Mouse (Mus musculus) heart, postnatal 0 days (tissue): ENCODE measurements around the gene Ppat. TPM values are rescaled to one million over a fixed set of nuclear protein-coding genes. Genes with fewer than 3 reads are reported as not detected.
A peak's percentile ranks its signal among the peaks of the same experiment; 100 is the strongest.
"Not testable (repeated sequence)": the region's sequence is repeated elsewhere in the genome, so short reads cannot be mapped to it uniquely, and the experiment has no call there.

ENCODE experiments used
- ATAC-seq: fragments of 200-750 bp; cut with Nextera tagmentation; 2 replicates; pipeline ENCODE4 v1.8.0; 2017; ENCODE audit warnings: low read depth, moderate number of reproducible peaks, moderate library complexity; ENCODE audit not compliant: insufficient read depth
- DNase-seq: peaks from one replicate; pipeline ENCODE4 v3.0.0-alpha.2; 2016; ENCODE audit warnings: low spot score
- H3K27ac ChIP-seq: fragments of 300-500 bp; sonication (generic); 2 replicates; pipeline ENCODE4 v1.5.1; 2014; ENCODE audit warnings: low read depth, mild to moderate bottlenecking
- H3K27me3 ChIP-seq: fragments of 300-500 bp; sonication (generic); 2 replicates; pipeline ENCODE4 v1.6.1; 2014; ENCODE audit warnings: low read length, mixed read lengths; ENCODE audit not compliant: control insufficient read depth, insufficient read depth
- H3K36me3 ChIP-seq: fragments of 300-500 bp; sonication (generic); replicated peaks from 2 replicates; pipeline ENCODE4 v1.6.1; 2014; ENCODE audit warnings: low read length, mixed read lengths; ENCODE audit not compliant: control insufficient read depth, insufficient read depth
- H3K4me1 ChIP-seq: fragments of 300-500 bp; sonication (generic); 2 replicates; pipeline ENCODE4 v1.6.1; 2014; ENCODE audit warnings: antibody characterized with exemption; ENCODE audit not compliant: control insufficient read depth, insufficient read depth
- H3K4me2 ChIP-seq: fragments of 300-500 bp; sonication (generic); 2 replicates; pipeline ENCODE4 v1.6.1; 2014; ENCODE audit warnings: low read depth, mild to moderate bottlenecking, low read length, moderate library complexity
- H3K4me3 ChIP-seq: fragments of 300-500 bp; sonication (generic); 2 replicates; pipeline ENCODE4 v1.5.1; 2014; ENCODE audit warnings: low read depth, low read length
- H3K9ac ChIP-seq: fragments of 300-500 bp; sonication (generic); replicated peaks from 2 replicates; pipeline ENCODE4 v1.6.1; 2014; ENCODE audit warnings: low read depth, low read length, mixed read lengths
- H3K9me3 ChIP-seq: fragments of 300-500 bp; sonication (generic); replicated peaks from 2 replicates; pipeline ENCODE4 v1.6.1; 2016; ENCODE audit warnings: low read length; ENCODE audit not compliant: control insufficient read depth
- CTCF ChIP-seq: IDR thresholded peaks from 2 replicates; pipeline ENCODE4 v1.5.1; 2016; ENCODE audit warnings: antibody characterized with exemption, control low read depth, low read depth
- EP300 ChIP-seq: IDR thresholded peaks from 2 replicates; pipeline ENCODE4 v1.6.1; 2016; ENCODE audit warnings: antibody characterized with exemption, low read depth
- WGBS: fragments of 180-500 bp; shearing (Covaris S2); extraction: QIAGEN DNeasy Blood & Tissue Kit; methylation state at CpG from one replicate; pipeline ENCODE4 v1.1.7; 2014; 5-methylcytosine and 5-hydroxymethylcytosine counted together
- polyA plus RNA-seq: library from polyadenylated mRNA; unstranded; fragments of >200 nt; fragmentation: Nextera tagmentation; extraction: Ambion mirVana; gene quantifications from 2 replicates; pipeline ENCODE4 v1.2.1, GENCODE M21; 2015
- total RNA-seq: library from RNA; depleted of rRNA; stranded (reverse); fragments of >200 nt; gene quantifications from 2 replicates; pipeline ENCODE4 v1.2.3, GENCODE M21; 2014; ENCODE audit warnings: low replicate concordance

Ppat gene
- total and polyA plus RNA-seq, 2 experiments from 2014 or later = 16.2 to 24.2 TPM

- DNase-seq = no peak
- H3K27ac ChIP-seq = no peak overlapping the region
- peak overlapping the region; percentile 93 for H3K4me2 ChIP-seq
- H3K4me1 ChIP-seq = peaks cover 11% of the 10 kb centered on the region
- ATAC-seq = no peak
- no peak for TF ChIP-seq CTCF
- no peak for TF ChIP-seq EP300
- peaks cover 40% of the 10 kb centered on the region for H3K36me3 ChIP-seq
- no peaks in the 10 kb centered on the region for H3K9me3 ChIP-seq
- WGBS = 80% methylated on average over 8 of the region's 8 CpGs
- H3K27me3 ChIP-seq = no peaks in the 10 kb centered on the region
- H3K9ac ChIP-seq = 0 out of 2 replicates have a peak overlapping the region, but pooled peaks have one; percentile 87
- H3K4me3 ChIP-seq = peak overlapping the region; percentile 89
Observed at GRCm38 (mm10) chr5:76975736-76976135, 24.4 kb upstream of the Ppat start.

DNA sequence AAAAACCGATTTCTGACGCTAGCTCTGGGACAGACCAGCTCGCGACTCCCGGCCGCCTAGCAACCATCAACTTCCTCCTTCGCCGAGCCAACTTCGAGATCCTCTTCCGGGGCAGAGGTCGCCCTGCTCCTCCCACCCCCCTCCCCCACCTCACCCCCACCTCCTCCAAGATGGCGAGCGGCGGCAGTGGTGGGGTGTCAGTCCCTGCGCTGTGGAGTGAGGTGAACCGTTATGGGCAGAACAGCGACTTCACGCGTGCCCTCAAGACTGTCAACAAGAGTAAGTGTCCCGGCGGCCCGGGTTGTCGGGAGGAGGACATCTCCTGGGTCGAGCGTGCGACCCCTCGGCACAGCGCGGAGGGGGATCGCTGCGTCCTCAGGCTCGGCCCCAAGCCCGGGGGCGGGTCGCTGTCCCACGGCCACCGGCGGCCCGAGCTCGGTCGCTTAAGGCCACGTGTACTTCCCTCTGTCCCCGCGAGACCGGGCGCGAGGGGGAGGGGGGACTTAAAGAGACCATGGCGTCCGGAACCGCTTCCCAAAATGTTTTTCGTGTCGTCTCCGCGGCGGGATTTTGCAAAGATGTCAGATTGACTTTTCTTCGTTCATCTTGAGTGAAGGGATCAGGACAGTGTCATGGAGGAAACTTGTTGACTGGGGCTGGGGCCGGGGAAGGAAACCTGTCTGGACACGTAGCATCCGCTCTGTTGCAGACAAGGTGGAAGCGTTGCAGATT, 23.3 kb upstream of the Ppat start, which contains the start of gene Srp72:
TSS of gene Srp72 (plus strand) at position 130 of the 732 bp plus-strand sequence.
- peaks cover 11% of the 10 kb centered on the region for H3K4me1 ChIP-seq
- H3K27ac ChIP-seq = peak within 1 kb of the TSS; percentile 94
- WGBS = under 1% methylated on average over 59 of the region's 60 CpGs
- peak within 1 kb of the TSS; percentile 93 for H3K4me2 ChIP-seq
- H3K36me3 ChIP-seq = peaks cover 39% of the 10 kb centered on the region
- H3K9me3 ChIP-seq = no peaks in the 10 kb centered on the region
- TF ChIP-seq EP300 (0 out of 2 replicates have a peak, but pooled peaks have one; percentile 55), CTCF (no peak)
- no peaks in the 10 kb centered on the region for H3K27me3 ChIP-seq
- peak within 1 kb of the TSS; percentile 89 for H3K4me3 ChIP-seq
- peak within 1 kb of the TSS; percentile 87 for H3K9ac ChIP-seq
- peak; percentile 93 for DNase-seq
- ATAC-seq = peak; percentile 96

GRCm38 (mm10) chr5:76974207-76974553, 22.8 kb upstream of the Ppat start:
- DNase-seq (no peak), ATAC-seq (no peak)
- no peak for TF ChIP-seq EP300
- no peak for TF ChIP-seq CTCF
- peaks cover 11% of the 10 kb centered on the region for H3K4me1 ChIP-seq
- 1% methylated on average over 17 of the region's 17 CpGs for WGBS
- H3K9me3 ChIP-seq = no peaks in the 10 kb centered on the region
- H3K27me3 ChIP-seq = no peaks in the 10 kb centered on the region
- H3K4me3 ChIP-seq = peak overlapping the region; percentile 89
- H3K4me2 ChIP-seq = peak overlapping the region; percentile 93
- peak overlapping the region; percentile 87 for H3K9ac ChIP-seq
- peak overlapping the region; percentile 94; the same call in 1 of the 2 replicates for H3K27ac ChIP-seq
- H3K36me3 ChIP-seq = peaks cover 38% of the 10 kb centered on the region

- TF ChIP-seq EP300 (no peak), CTCF (no peak)
- peaks cover 11% of the 10 kb centered on the region for H3K4me1 ChIP-seq
- peak overlapping the region; percentile 89 for H3K4me3 ChIP-seq
- H3K36me3 ChIP-seq = peaks cover 38% of the 10 kb centered on the region
- H3K27me3 ChIP-seq = no peaks in the 10 kb centered on the region
- ATAC-seq = no peak
- H3K9me3 ChIP-seq = no peaks in the 10 kb centered on the region
- peak overlapping the region; percentile 87; the same call in 1 of the 2 replicates for H3K9ac ChIP-seq
- DNase-seq = no peak
- peak overlapping the region; percentile 93 for H3K4me2 ChIP-seq
- H3K27ac ChIP-seq = no peak overlapping the region
- 59% methylated on average over 3 of the region's 3 CpGs for WGBS
Observed at GRCm38 (mm10) chr5:76973488-76973887, 22.1 kb upstream of the Ppat start.

GRCm38 (mm10) chr5:76971115-76971514, 19.7 kb upstream of the Ppat start:
- H3K9ac ChIP-seq, H3K9me3 ChIP-seq, DNase-seq, H3K4me2 ChIP-seq, H3K27me3 ChIP-seq, ATAC-seq, H3K27ac ChIP-seq, H3K4me3 ChIP-seq: not testable (repeated sequence)
- WGBS = 83% methylated on average over 1 of the region's 1 CpGs
- Histone ChIP-seq H3K4me1 (peaks cover 11% of the 10 kb centered on the region), H3K36me3 (peaks cover 43% of the 10 kb centered on the region)
